Mouse (Mus musculus) ES-Bruce4 (cell line): ENCODE data around the gene Rhbdf2.

ENCODE experiments used
- CTCF ChIP-seq: IDR thresholded peaks from one replicate; pipeline ENCODE4 v1.8.1; 2011; ENCODE audit warnings: low read depth, low read length
- POLR2A ChIP-seq: IDR thresholded peaks from one replicate; pipeline ENCODE4 v1.8.1; 2011; ENCODE audit warnings: low read length; ENCODE audit not compliant: insufficient read depth

DNA sequence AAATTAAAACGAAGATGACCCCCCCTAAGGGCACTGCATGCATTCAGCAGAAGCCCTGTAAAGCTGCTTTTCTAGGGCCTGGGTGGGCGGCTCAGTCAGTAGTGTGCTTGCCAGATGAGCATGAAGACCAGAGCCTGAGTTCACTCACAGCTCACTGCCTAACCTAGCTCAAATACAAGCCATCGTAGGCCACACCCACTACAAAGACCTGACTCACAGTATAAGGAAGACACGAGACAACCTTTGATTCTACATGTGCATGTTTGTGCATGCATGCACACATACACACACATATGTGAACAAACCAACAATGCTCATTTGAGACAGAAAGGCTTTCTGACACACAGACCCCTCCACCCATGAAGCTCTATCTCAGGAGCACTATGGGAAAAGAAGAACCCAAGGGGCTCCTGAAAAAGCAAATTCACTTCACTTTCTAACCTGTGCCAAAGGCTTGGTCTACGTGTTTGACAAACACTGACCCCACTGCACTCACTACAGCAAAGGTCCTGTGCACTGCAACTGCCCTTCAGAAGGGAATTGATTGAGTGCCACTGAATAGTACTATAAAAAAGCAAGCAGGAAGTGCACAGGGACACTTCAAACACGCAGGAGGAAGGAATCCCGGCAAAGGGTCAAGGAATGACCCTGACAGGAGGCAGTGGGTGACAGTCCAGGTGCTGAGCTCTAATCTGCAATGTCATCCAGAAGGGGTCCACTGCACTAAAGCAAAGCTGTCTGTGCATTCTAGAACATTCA, 61.4 kb downstream of the Rhbdf2 start:
- TF ChIP-seq POLR2A = no peak
- no peak for TF ChIP-seq CTCF
